Mouse (Mus musculus) G1E (cell line): ENCODE measurements around the gene Alox5ap. TPM values are rescaled to one million over a fixed set of nuclear protein-coding genes. Genes with fewer than 3 reads are reported as not detected.

ENCODE experiments used
- ATAC-seq: 2 replicates; pipeline ENCODE4 v1.8.0; 2016; ENCODE audit warnings: mild to moderate bottlenecking; ENCODE audit not compliant: insufficient number of reproducible peaks, poor library complexity, low FRiP score, severe bottlenecking; ENCODE audit errors: extremely low read depth
- DNase-seq: peaks from one replicate; pipeline ENCODE4 v3.0.0; 2012; ENCODE audit warnings: low spot score
- H3K27me3 ChIP-seq: 2 replicates; pipeline ENCODE4 v1.6.1; 2012; ENCODE audit warnings: mild to moderate bottlenecking, low read length, inconsistent platforms; ENCODE audit not compliant: insufficient read depth
- H3K36me3 ChIP-seq: replicated peaks from 2 replicates; pipeline ENCODE3; 2012; ENCODE audit warnings: mild to moderate bottlenecking, inconsistent platforms
- H3K4me1 ChIP-seq: 2 replicates; pipeline ENCODE4 v1.6.1; 2012; ENCODE audit warnings: low read depth, low read length, inconsistent platforms, mixed read lengths; ENCODE audit not compliant: insufficient read depth
- H3K4me3 ChIP-seq: 2 replicates; pipeline ENCODE4 v1.5.1; 2012; ENCODE audit warnings: low read depth, mild to moderate bottlenecking, inconsistent platforms, low read length, moderate library complexity, mixed read lengths
- H3K9me3 ChIP-seq: replicated peaks from 2 replicates; pipeline ENCODE4 v1.6.1; 2012; ENCODE audit warnings: inconsistent platforms
- CTCF ChIP-seq: IDR thresholded peaks from 2 replicates; pipeline ENCODE4 v1.5.1; 2012; ENCODE audit warnings: low read depth, low read length, inconsistent platforms, mixed read lengths
- GATA1 ChIP-seq: IDR thresholded peaks from 2 replicates; pipeline ENCODE4 v1.6.1; 2012; ENCODE audit warnings: borderline replicate concordance, low read length, inconsistent platforms, mixed read lengths
- GATA2 ChIP-seq: IDR thresholded peaks from 2 replicates; pipeline ENCODE4 v1.6.1; 2012; ENCODE audit warnings: low read depth, low read length, inconsistent platforms, borderline replicate concordance
- POLR2AphosphoS5 ChIP-seq: IDR thresholded peaks from 2 replicates; pipeline ENCODE4 v1.6.1; 2012; ENCODE audit warnings: low read depth, low read length, inconsistent platforms; ENCODE audit not compliant: insufficient replicate concordance
- TAL1 ChIP-seq: conservative IDR thresholded peaks from 2 replicates; pipeline ENCODE4 v1.6.1; 2012; ENCODE audit warnings: low read depth, low read length, inconsistent platforms, mixed read lengths
- polyA plus RNA-seq: library from polyadenylated mRNA; stranded (reverse); fragments of >175 nt; gene quantifications from 2 replicates; pipeline ENCODE4 v1.2.3, GENCODE M21; 2012
- total RNA-seq, 2 experiments: library from RNA; stranded (forward) in 1 of 2; stranded (reverse) in 1 of 2; fragments of 200-1000 nt in 1 of 2; fragments of >200 nt in 1 of 2; fragmentation: Nextera tagmentation in 1 of 2; gene quantifications; 2 replicates each; pipeline ENCODE4 v1.2.3; 2014 to 2017

Alox5ap gene
- 38.1 and 43.8 TPM in 2 replicates for total RNA-seq (2014; fragmentation: Nextera tagmentation)
- 143 and 157 TPM in 2 replicates for total RNA-seq (2017)
- 1.0 and 1.5 TPM in 2 replicates for polyA plus RNA-seq

GRCm38 (mm10) chr5:149264405-149264804 is at the start of gene Alox5ap:
TSS of gene Alox5ap (plus strand) at chr5:149264767.
- DNase-seq: no peak
- peak within 1 kb of the TSS; percentile 65 for H3K4me3 ChIP-seq
- H3K27me3 ChIP-seq: peaks cover 2% of the 10 kb centered on the region; the same call in 1 of the 2 replicates
- H3K4me1 ChIP-seq: peaks cover 38% of the 10 kb centered on the region
- H3K9me3 ChIP-seq: no peaks in the 10 kb centered on the region
- no peak for ATAC-seq
- peaks cover 4% of the 10 kb centered on the region for H3K36me3 ChIP-seq
- TF ChIP-seq CTCF: no peak
- TF ChIP-seq TAL1: no peak
- no peak for TF ChIP-seq GATA2
- TF ChIP-seq POLR2AphosphoS5: no peak
- no peak for TF ChIP-seq GATA1

- H3K9me3 ChIP-seq: peaks cover 22% of the 10 kb centered on the region
- H3K27me3 ChIP-seq: no peaks in the 10 kb centered on the region
- TF ChIP-seq GATA2 (no peak), POLR2AphosphoS5 (0 out of 2 replicates have a peak, but pooled peaks have one; percentile 69)
- ATAC-seq (no peak), DNase-seq (no peak)
- peaks cover 78% of the 10 kb centered on the region for H3K36me3 ChIP-seq
- H3K4me3 ChIP-seq: no peak overlapping the region
- peaks cover 34% of the 10 kb centered on the region for H3K4me1 ChIP-seq
Measured at GRCm38 (mm10) chr5:149215540-149215939, 49.0 kb upstream of the Alox5ap start.

GRCm38 (mm10) chr5:149217524-149218357 is 46.8 kb upstream of the Alox5ap start:
- no peak for DNase-seq

GRCm38 (mm10) chr5:149219493-149219892 is 45.1 kb upstream of the Alox5ap start:
- Histone ChIP-seq H3K4me3 (no peak overlapping the region), H3K36me3 (peaks cover 38% of the 10 kb centered on the region), H3K4me1 (peaks cover 33% of the 10 kb centered on the region), H3K9me3 (peaks cover 32% of the 10 kb centered on the region), H3K27me3 (no peaks in the 10 kb centered on the region)
- TF ChIP-seq GATA1: no peak
- no peak for TF ChIP-seq GATA2
- TF ChIP-seq TAL1: peak; percentile 64
- no peak for TF ChIP-seq POLR2AphosphoS5
- no peak for TF ChIP-seq CTCF
- no peak for DNase-seq
- ATAC-seq: peak; percentile 85

More at GRCm38 (mm10) chr5:149217524-149218357, 46.8 kb upstream of the Alox5ap start:
- Histone ChIP-seq H3K36me3 (peaks cover 56% of the 10 kb centered on the region), H3K4me3 (no peak overlapping the region), H3K4me1 (peaks cover 29% of the 10 kb centered on the region), H3K9me3 (peaks cover 32% of the 10 kb centered on the region), H3K27me3 (no peaks in the 10 kb centered on the region)
- TF ChIP-seq GATA2 (no peak), POLR2AphosphoS5 (no peak), GATA1 (no peak), TAL1 (no peak), CTCF (no peak)
- ATAC-seq: no peak

GRCm38 (mm10) chr5:149221355-149221754 is 43.2 kb upstream of the Alox5ap start:
- Histone ChIP-seq H3K4me1 (peaks cover 29% of the 10 kb centered on the region), H3K4me3 (no peak overlapping the region), H3K9me3 (peaks cover 28% of the 10 kb centered on the region), H3K27me3 (no peaks in the 10 kb centered on the region), H3K36me3 (peaks cover 20% of the 10 kb centered on the region)
- DNase-seq (no peak), ATAC-seq (peak; percentile 51)
- TF ChIP-seq GATA2 (no peak), GATA1 (no peak), TAL1 (no peak), POLR2AphosphoS5 (no peak), CTCF (no peak)

- peaks cover 10% of the 10 kb centered on the region for H3K9me3 ChIP-seq
- no peak for TF ChIP-seq CTCF
- no peak for TF ChIP-seq POLR2AphosphoS5
- no peak for TF ChIP-seq GATA1
- no peak for TF ChIP-seq TAL1
- TF ChIP-seq GATA2: no peak
- H3K4me1 ChIP-seq: peaks cover 34% of the 10 kb centered on the region
- no peak overlapping the region for H3K4me3 ChIP-seq
- ATAC-seq (no peak), DNase-seq (no peak)
- H3K27me3 ChIP-seq: no peaks in the 10 kb centered on the region
- no peaks in the 10 kb centered on the region for H3K36me3 ChIP-seq
Measured at GRCm38 (mm10) chr5:149224666-149225065, 39.9 kb upstream of the Alox5ap start.
